Mouse (Mus musculus) gastrocnemius, adult 2 months (tissue): Measurements from ENCODE around the gene Hipk1. TPM values are rescaled to one million over a fixed set of nuclear protein-coding genes. Genes with fewer than 3 reads are reported as not detected.
"Not testable (repeated sequence)": the region's sequence is repeated elsewhere in the genome, so short reads cannot be mapped to it uniquely, and the experiment has no call there.

Experiments used
- DNase-seq: peaks from one replicate; pipeline ENCODE4 v3.0.0; 2022
- H3K27ac ChIP-seq: fragments of 200-600 bp; 2 replicates; pipeline ENCODE4 v1.8.1; 2022; ENCODE audit warnings: mild to moderate bottlenecking
- H3K4me3 ChIP-seq: fragments of 200-600 bp; 2 replicates; pipeline ENCODE4 v1.8.1; 2022; ENCODE audit warnings: mild to moderate bottlenecking, moderate library complexity
- CTCF ChIP-seq: fragments of 200-600 bp; IDR thresholded peaks from 2 replicates; pipeline ENCODE4 v1.8.1; 2022; ENCODE audit warnings: antibody characterized with exemption, mild to moderate bottlenecking, moderate library complexity
- intact Hi-C: fragments of 180-260 bp; cut with DNase I; formaldehyde crosslinking; loops from one replicate; pipeline ENCODE4 v1.15.1; 2025
- total RNA-seq, 2 experiments: library from RNA; stranded (reverse); gene quantifications; 2 replicates each; pipeline ENCODE4 v1.2.3; 2021

The Hipk1 gene
- total RNA-seq, 2 experiments from 2014 or later, result 67.2 to 73.7 TPM

DNA sequence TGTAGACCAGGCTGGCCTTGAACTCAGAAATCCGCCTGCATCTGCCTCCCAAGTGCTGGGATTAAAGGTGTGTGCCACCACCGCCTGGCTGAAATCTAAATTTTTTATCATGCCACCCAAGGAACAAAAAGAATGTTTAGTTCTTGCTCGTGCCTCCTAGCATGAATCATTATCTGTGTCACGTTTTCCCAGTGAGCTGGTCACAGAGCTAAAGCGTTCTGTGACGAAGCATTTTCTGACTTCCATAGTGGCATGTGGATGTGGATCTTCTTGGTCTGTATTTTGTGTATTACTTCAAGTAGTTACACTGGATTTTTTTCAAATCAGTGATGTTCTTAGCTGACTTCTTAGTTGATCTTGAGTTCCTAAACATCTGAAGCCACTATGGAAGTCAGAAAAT, 19.6 kb upstream of the Hipk1 start:
- no peak for DNase-seq
- no peak overlapping the region for H3K27ac ChIP-seq
- intact Hi-C loops, result no loop called here
- H3K4me3 ChIP-seq, result no peak overlapping the region
- TF ChIP-seq CTCF, result no peak

DNA sequence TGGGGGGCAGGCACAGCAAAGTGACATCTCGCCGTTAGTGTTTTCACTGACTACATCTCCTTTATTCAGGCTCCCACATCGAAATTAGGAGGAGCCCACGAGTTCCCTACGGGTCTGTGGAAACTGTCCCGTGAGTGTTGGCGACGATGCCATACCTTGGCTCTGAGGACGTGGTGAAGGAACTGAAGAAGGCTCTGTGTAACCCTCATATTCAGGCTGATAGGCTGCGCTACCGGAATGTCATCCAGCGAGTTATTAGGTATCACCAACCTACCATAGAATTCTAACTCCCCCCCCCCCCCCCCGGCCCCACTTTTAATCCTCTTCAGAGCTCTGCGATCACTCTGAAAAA, 18.4 kb upstream of the Hipk1 start:
- intact Hi-C loops, result loop anchor here (1.0 to 5.0 kb wide), 3 partner anchors 18 to 72 kb away; partner anchors contain the start of genes Gm10964, Hipk1 and Olfml3
- DNase-seq, result no peak
- Histone ChIP-seq H3K27ac (peak overlapping the region; percentile 98), H3K4me3 (peak overlapping the region; percentile 92)
- TF ChIP-seq CTCF, result no peak

DNA sequence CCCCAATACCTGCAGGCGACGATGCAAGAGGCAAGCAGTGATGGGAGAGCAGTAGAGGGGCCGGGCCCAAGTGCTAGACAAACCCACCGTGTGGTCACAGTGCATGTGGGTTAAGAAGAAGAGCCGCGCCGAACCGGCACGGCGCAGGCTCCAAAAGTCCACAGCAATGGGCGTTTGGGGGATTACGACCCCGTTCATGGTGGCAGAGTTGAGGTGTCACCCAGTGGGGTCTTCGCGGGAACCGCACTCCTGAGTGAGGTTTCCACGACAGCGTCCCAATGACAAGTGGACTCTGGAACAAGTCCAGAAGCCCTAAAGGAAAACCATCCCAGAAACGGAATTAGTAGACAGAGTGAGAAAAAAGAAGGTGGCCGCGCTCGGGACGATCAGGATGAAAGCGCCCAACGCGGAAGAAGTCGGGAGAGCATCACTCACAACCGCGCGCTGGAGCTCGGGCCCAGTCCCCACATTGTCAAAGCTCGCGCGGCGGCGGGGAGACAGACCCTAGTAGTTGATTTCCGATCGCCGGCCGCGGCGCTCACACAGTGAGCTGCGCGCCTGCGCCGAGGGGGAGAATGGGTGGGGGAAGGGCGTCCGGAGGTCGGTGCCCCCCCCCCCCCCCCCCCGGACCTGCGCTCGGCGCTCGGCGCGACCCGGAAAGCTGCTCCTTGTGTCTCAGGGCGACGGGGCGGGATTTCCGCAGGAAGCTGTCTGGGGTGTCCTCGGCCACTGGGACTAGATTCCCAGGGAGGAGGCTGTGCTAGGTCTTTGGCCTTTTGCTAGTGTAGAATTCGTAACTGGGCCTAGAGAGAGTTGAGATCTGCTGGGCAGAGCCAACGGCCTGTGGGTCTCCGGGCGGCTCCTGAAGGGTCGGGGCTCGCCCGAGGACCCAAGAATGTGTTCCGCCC, 17.8 kb upstream of the Hipk1 start, which contains the start of the genes Dclre1b, Ap4b1 and Gm43064:
Gene Dclre1b (minus strand): TSS at position 554 of the 908 bp plus-strand sequence.
Gene Ap4b1 (plus strand): TSS at position 630 of the 908 bp plus-strand sequence.
Gene Gm43064 (plus strand): TSS at position 683 of the 908 bp plus-strand sequence.
- Histone ChIP-seq H3K27ac (peak within 1 kb of the TSS; percentile 98), H3K4me3 (peak within 1 kb of the TSS; percentile 92)
- no peak for TF ChIP-seq CTCF
- DNase-seq, result peak; percentile 96
- intact Hi-C loops, result loop anchor here (1.0 to 5.0 kb wide), 3 partner anchors 18 to 72 kb away; partner anchors contain the start of genes Gm10964, Hipk1 and Olfml3

DNA sequence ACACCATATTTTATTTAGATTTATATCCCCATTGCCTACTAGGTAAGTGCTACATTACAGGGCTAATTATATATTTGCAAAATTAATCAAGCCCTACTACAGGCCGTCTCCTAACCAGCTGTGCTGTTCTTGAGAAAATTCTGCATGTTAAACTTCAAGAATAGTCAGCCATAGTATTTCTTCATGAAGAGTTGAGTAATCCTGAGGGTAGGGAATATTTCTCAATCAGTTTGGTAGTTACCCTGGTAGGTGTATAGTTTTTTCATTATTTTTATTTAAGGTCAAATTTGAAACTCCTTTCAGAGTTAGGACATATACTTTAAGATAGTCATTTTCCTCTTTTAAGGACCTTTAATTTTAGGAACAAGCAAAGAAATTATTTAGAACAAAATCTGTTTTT, 14.3 kb upstream of the Hipk1 start:
- no peak overlapping the region for H3K4me3 ChIP-seq
- H3K27ac ChIP-seq, result no peak overlapping the region
- DNase-seq, result no peak
- intact Hi-C loops, result loop anchor here (5.0 kb wide), 1 partner anchor 68 kb away; the partner anchor contains the start of genes Gm10964 and Olfml3
- TF ChIP-seq CTCF, result no peak

DNA sequence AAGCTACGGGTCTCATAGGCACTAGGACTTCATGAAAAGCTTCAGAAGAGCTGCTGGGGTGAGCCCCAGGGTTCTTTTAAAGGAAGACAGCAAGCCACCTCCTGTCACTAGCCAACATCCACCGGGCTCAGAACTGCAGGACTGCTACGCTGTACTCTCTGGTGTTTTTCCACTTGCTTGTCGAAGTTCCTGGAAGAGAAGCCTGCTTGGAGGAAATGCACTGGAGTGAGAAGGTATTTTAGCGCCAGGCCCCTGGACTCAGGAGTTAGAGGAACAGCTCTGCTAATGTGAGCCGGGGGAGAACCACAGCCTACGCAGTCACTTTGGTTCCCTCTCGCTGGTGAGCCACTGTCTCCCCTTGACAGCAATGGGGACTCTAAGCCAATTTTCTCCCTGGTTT, 11.5 kb upstream of the Hipk1 start:
- H3K4me3 ChIP-seq, result peak overlapping the region; percentile 37
- DNase-seq, result no peak
- peak overlapping the region; percentile 88 for H3K27ac ChIP-seq
- intact Hi-C loops, result no loop called here
- TF ChIP-seq CTCF, result no peak

DNA sequence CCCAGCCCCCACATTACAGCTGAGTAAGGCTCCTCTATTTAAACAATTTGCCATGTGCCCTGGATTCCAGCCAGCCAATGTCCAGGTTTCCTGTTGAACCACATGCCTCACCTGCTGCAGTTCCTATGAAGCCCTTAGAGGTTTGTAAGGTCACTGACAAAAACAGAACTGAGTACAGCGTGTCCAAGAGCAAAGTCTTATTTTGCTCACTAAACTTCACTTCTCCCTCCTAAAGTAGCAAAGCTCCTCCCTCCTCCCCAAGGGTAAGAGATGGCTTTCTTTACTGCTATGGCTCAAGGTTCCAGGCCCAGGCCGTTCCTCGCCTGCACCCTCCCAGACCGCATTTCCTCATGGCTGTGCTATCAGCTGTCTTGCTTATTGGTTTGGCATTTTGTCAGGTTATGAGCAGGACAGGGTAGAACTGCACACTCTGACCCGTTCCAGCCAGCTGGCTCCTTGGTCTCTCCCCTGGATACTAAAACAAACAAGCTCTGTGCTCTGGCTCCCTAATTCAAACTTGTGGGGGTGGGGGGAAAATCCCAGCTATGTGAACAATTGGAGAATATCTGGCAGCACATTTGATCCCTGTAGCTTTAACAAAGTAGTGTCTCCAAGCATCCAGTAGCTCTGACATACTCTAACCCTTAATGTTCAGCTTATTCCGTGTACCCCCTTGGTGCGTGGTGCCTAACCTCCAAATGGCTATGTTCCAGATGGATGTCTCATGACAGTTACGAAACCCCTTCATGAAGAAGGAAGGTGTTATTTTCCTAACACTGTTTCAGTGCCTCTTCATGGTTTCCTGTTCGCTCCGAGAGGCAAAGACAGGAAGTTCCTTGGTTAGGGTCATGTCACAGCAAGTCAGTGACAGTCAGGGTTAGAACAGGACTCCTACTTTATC, 10.5 kb upstream of the Hipk1 start:
- Histone ChIP-seq H3K4me3 (peak overlapping the region; percentile 37), H3K27ac (peak overlapping the region; percentile 88)
- intact Hi-C loops, result no loop called here
- TF ChIP-seq CTCF, result no peak
- peak; percentile 87 for DNase-seq

DNA sequence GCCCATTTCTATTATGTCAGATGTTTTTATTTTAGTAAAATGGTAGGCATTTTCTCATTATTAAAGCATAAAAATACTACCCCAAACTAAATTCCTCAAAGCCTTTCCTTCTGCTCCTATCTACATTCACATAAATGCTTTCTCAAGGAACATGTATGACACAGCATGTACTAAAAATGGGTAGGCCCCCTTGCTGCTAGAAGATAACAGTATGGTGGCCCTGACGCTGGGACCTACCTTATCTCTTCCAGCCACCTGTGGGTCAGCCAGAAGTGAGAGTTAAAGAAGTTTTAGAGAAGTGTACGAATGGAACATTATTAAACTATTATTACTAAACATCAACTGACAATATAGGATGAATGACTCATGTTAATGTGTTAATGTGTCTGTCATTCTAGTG, 8.1 kb upstream of the Hipk1 start:
- H3K4me3 ChIP-seq, result no peak overlapping the region
- intact Hi-C loops, result no loop called here
- H3K27ac ChIP-seq, result no peak overlapping the region
- DNase-seq, result no peak
- TF ChIP-seq CTCF, result no peak

DNA sequence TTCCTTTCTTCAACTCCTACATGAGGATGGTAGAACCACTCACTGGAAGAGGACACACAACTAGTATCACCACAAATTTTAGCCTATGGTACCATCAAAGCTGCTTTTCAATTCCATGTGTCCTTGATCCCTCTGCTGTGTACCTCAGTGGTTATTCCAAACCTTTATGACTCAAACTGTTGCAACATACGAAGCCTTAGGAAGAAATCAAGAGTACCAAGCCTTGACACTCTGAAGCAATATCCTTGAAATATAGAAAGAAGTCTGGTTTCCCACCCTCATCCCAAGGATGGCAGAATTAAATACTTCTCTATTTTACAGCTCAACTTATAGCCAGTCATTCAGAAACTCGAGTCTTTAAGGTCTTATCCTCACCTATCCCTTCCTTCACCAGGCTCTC, 5.0 kb upstream of the Hipk1 start:
- H3K4me3 ChIP-seq, result no peak overlapping the region
- DNase-seq, result no peak
- intact Hi-C loops, result no loop called here
- TF ChIP-seq CTCF, result no peak
- peak overlapping the region; percentile 55 for H3K27ac ChIP-seq

DNA sequence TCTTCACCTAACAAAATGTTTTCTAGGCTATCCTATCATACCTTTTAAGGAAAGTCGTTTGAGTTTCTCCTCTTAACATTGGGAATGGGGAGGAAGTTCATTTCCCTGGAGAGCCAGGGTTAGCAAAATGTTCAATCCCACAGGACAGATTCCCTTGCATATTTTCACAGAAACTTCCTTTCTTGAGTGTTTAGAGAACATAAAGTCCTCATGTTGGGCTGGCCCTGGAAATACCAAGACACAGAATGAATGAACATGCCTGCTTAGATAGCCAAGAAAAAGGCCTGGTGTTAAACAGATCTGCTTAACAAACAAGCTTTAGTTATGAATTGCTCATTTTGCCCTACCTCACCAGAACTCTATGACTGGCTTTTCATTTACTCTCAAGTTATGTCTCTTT, 1.2 kb upstream of the Hipk1 start:
- peak overlapping the region; percentile 93 for H3K27ac ChIP-seq
- intact Hi-C loops, result no loop called here
- TF ChIP-seq CTCF, result no peak
- H3K4me3 ChIP-seq, result no peak overlapping the region; the same call in 1 of the 2 replicates
- no peak for DNase-seq

DNA sequence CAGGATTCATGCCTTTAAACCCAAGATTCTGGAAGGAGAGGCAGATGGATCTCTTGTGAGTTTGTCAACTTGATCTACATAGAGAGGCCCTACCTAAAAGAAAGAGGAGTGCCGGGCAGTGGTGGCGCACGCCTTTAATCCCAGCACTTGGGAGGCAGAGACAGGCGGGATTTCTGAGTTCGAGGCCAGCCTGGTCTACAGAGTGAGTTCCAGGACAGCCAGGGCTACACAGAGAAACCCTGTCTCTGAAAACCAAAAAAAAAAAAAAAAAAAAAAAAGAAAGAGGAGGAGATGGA, 696 bp upstream of the Hipk1 start:
- DNase-seq, intact Hi-C loops: not testable (repeated sequence)
- H3K27ac ChIP-seq, result peak overlapping the region; percentile 93
- peak overlapping the region; percentile 96 for H3K4me3 ChIP-seq

DNA sequence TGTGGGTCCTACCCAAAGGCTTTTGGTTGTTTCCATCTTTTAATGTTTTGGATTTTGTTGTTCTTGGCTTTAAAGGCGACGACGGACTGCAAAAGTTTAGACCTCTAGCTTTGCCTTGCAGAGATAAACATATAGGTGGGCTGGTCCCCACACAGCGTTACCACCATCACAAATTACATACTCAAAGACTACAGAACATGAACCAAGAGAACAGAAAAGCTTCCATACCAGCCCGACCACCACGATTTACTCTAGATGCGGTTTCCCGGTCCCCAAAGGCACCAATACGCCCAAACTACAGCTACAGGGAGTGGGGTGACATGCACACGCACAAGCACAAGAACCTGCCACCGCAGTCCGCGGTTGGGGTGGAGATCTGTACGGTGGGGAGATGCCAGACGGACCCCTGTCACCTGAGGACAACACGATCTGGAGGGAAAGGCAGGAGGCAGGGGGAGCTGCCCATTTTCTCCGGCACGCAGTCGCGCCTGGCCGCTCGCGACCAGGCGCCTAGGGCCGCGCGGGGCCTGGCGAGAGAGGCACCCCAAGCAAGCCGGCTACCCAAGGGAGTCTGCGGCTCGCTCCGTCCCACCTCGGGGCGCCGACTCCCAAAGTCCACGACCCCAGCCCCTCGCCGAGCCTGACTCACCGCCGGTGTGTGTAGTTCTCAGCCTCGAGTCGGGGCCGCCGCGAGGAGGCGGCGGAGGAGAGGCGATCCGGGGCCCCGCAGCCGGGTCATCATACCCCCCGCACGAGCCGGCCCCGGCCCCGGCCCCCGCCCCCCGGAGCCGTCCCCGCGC, 817 bp downstream of the Hipk1 start:
- no peak for TF ChIP-seq CTCF
- intact Hi-C loops, result loop anchor here (1.0 kb wide), 1 partner anchor 19 kb away; the partner anchor contains the start of genes Ap4b1, Dclre1b and Gm43064
- no peak for DNase-seq
- peak overlapping the region; percentile 96 for H3K4me3 ChIP-seq
- H3K27ac ChIP-seq, result peak overlapping the region; percentile 93

DNA sequence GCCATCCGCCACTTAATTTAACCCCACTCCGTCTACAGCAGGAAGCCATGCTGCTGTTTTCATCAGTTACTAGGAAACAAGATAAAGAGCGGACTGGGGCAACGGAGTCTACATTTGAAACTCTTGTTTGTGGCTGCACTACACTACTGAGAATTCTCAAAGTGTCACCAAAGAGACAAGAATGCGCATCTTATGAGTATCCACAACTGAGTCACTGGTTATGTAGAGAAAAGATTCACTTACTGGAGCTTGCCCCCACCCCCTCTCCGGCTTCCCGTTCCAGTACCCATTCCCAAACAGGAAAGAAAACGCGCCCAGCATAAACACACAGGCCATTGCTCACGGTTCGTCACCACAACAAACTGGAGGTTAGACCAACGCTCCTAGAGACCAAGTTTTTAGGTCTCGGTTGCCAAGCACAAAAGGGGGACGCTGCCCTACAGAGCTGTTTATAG, 1.4 kb downstream of the Hipk1 start:
- DNase-seq, result peak; percentile 39
- intact Hi-C loops, result no loop called here
- Histone ChIP-seq H3K4me3 (peak overlapping the region; percentile 96), H3K27ac (peak overlapping the region; percentile 93)
- TF ChIP-seq CTCF, result no peak
